Mouse (Mus musculus) G1E (cell line): ENCODE results near the gene Tipin. TPM values are rescaled to one million over a fixed set of nuclear protein-coding genes. Genes with fewer than 3 reads are reported as not detected.
A peak's percentile ranks its signal among the peaks of the same experiment; 100 is the strongest.
"Not testable (repeated sequence)": the region's sequence is repeated elsewhere in the genome, so short reads cannot be mapped to it uniquely, and the experiment has no call there.

Experiments used
- ATAC-seq: 2 replicates; pipeline ENCODE4 v1.8.0; 2016; ENCODE audit warnings: mild to moderate bottlenecking; ENCODE audit not compliant: insufficient number of reproducible peaks, poor library complexity, low FRiP score, severe bottlenecking; ENCODE audit errors: extremely low read depth
- DNase-seq: peaks from one replicate; pipeline ENCODE4 v3.0.0; 2012; ENCODE audit warnings: low spot score
- H3K27me3 ChIP-seq: 2 replicates; pipeline ENCODE4 v1.6.1; 2012; ENCODE audit warnings: mild to moderate bottlenecking, low read length, inconsistent platforms; ENCODE audit not compliant: insufficient read depth
- H3K36me3 ChIP-seq: replicated peaks from 2 replicates; pipeline ENCODE3; 2012; ENCODE audit warnings: mild to moderate bottlenecking, inconsistent platforms
- H3K4me1 ChIP-seq: 2 replicates; pipeline ENCODE4 v1.6.1; 2012; ENCODE audit warnings: low read depth, low read length, inconsistent platforms, mixed read lengths; ENCODE audit not compliant: insufficient read depth
- H3K4me3 ChIP-seq: 2 replicates; pipeline ENCODE4 v1.5.1; 2012; ENCODE audit warnings: low read depth, mild to moderate bottlenecking, inconsistent platforms, low read length, moderate library complexity, mixed read lengths
- H3K9me3 ChIP-seq: replicated peaks from 2 replicates; pipeline ENCODE4 v1.6.1; 2012; ENCODE audit warnings: inconsistent platforms
- CTCF ChIP-seq: IDR thresholded peaks from 2 replicates; pipeline ENCODE4 v1.5.1; 2012; ENCODE audit warnings: low read depth, low read length, inconsistent platforms, mixed read lengths
- GATA1 ChIP-seq: IDR thresholded peaks from 2 replicates; pipeline ENCODE4 v1.6.1; 2012; ENCODE audit warnings: borderline replicate concordance, low read length, inconsistent platforms, mixed read lengths
- GATA2 ChIP-seq: IDR thresholded peaks from 2 replicates; pipeline ENCODE4 v1.6.1; 2012; ENCODE audit warnings: low read depth, low read length, inconsistent platforms, borderline replicate concordance
- POLR2AphosphoS5 ChIP-seq: IDR thresholded peaks from 2 replicates; pipeline ENCODE4 v1.6.1; 2012; ENCODE audit warnings: low read depth, low read length, inconsistent platforms; ENCODE audit not compliant: insufficient replicate concordance
- TAL1 ChIP-seq: conservative IDR thresholded peaks from 2 replicates; pipeline ENCODE4 v1.6.1; 2012; ENCODE audit warnings: low read depth, low read length, inconsistent platforms, mixed read lengths
- polyA plus RNA-seq: library from polyadenylated mRNA; stranded (reverse); fragments of >175 nt; gene quantifications from 2 replicates; pipeline ENCODE4 v1.2.3, GENCODE M21; 2012
- total RNA-seq, 2 experiments: library from RNA; stranded (forward) in 1 of 2; stranded (reverse) in 1 of 2; fragments of 200-1000 nt in 1 of 2; fragments of >200 nt in 1 of 2; fragmentation: Nextera tagmentation in 1 of 2; gene quantifications; 2 replicates each; pipeline ENCODE4 v1.2.3; 2014 to 2017

Gene Tipin
- total and polyA plus RNA-seq, 3 experiments: 8.0 to 344 (median 130) TPM

GRCm38 (mm10) chr9:64268196-64268595 lies 13.2 kb upstream of the Tipin start:
- no peaks in the 10 kb centered on the region for H3K36me3 ChIP-seq
- H3K27me3 ChIP-seq: peaks cover 13% of the 10 kb centered on the region
- no peaks in the 10 kb centered on the region for H3K9me3 ChIP-seq
- ATAC-seq: no peak
- peaks cover 4% of the 10 kb centered on the region; the same call in 1 of the 2 replicates for H3K4me1 ChIP-seq
- H3K4me3 ChIP-seq: no peak overlapping the region
- no peak for DNase-seq
- TF ChIP-seq CTCF: no peak
- TF ChIP-seq TAL1: no peak
- TF ChIP-seq GATA2: no peak
- TF ChIP-seq GATA1: no peak
- TF ChIP-seq POLR2AphosphoS5: no peak

- H3K27me3 ChIP-seq: peaks cover 15% of the 10 kb centered on the region
- H3K36me3 ChIP-seq, ATAC-seq, H3K9me3 ChIP-seq, DNase-seq, H3K4me3 ChIP-seq, H3K4me1 ChIP-seq: not testable (repeated sequence)
Observed at GRCm38 (mm10) chr9:64268836-64269235, 12.5 kb upstream of the Tipin start.

GRCm38 (mm10) chr9:64271249-64271648 lies 10.1 kb upstream of the Tipin start:
- H3K4me1 ChIP-seq: peaks cover 4% of the 10 kb centered on the region; the same call in 1 of the 2 replicates
- peaks cover 15% of the 10 kb centered on the region for H3K27me3 ChIP-seq
- DNase-seq (no peak), ATAC-seq (no peak)
- H3K36me3 ChIP-seq: no peaks in the 10 kb centered on the region
- TF ChIP-seq POLR2AphosphoS5 (no peak), TAL1 (no peak), GATA1 (no peak), CTCF (no peak), GATA2 (no peak)
- H3K9me3 ChIP-seq: no peaks in the 10 kb centered on the region
- no peak overlapping the region for H3K4me3 ChIP-seq

- DNase-seq: no peak
- Histone ChIP-seq H3K9me3 (no peaks in the 10 kb centered on the region), H3K4me3 (no peak overlapping the region), H3K36me3 (no peaks in the 10 kb centered on the region), H3K4me1 (peaks cover 4% of the 10 kb centered on the region; the same call in 1 of the 2 replicates), H3K27me3 (peaks cover 15% of the 10 kb centered on the region)
- TF ChIP-seq POLR2AphosphoS5: no peak
- no peak for TF ChIP-seq TAL1
- no peak for TF ChIP-seq GATA1
- no peak for TF ChIP-seq GATA2
- peak; percentile 26 for TF ChIP-seq CTCF
- no peak for ATAC-seq
Observed at GRCm38 (mm10) chr9:64272611-64273010, 8.8 kb upstream of the Tipin start.

- Histone ChIP-seq H3K4me3 (no peak overlapping the region), H3K4me1 (no peaks in the 10 kb centered on the region), H3K36me3 (no peaks in the 10 kb centered on the region), H3K9me3 (no peaks in the 10 kb centered on the region), H3K27me3 (peaks cover 15% of the 10 kb centered on the region)
- DNase-seq: no peak
- ATAC-seq: no peak
- TF ChIP-seq CTCF (no peak), TAL1 (no peak), GATA2 (no peak), POLR2AphosphoS5 (no peak), GATA1 (no peak)
Observed at GRCm38 (mm10) chr9:64273757-64274156, 7.6 kb upstream of the Tipin start.

- Histone ChIP-seq H3K27me3 (peaks cover 15% of the 10 kb centered on the region), H3K4me1 (no peaks in the 10 kb centered on the region), H3K36me3 (no peaks in the 10 kb centered on the region), H3K4me3 (no peak overlapping the region), H3K9me3 (no peaks in the 10 kb centered on the region)
- no peak for ATAC-seq
- no peak for DNase-seq
- no peak for TF ChIP-seq GATA1
- no peak for TF ChIP-seq POLR2AphosphoS5
- no peak for TF ChIP-seq GATA2
- TF ChIP-seq CTCF: no peak
- TF ChIP-seq TAL1: no peak
Observed at GRCm38 (mm10) chr9:64274291-64274690, 7.1 kb upstream of the Tipin start.

- Histone ChIP-seq H3K4me3 (no peak overlapping the region), H3K36me3 (no peaks in the 10 kb centered on the region), H3K9me3 (no peaks in the 10 kb centered on the region), H3K4me1 (no peaks in the 10 kb centered on the region), H3K27me3 (peaks cover 15% of the 10 kb centered on the region)
- TF ChIP-seq CTCF (no peak), POLR2AphosphoS5 (no peak), GATA1 (no peak), TAL1 (no peak), GATA2 (no peak)
- DNase-seq: no peak
- ATAC-seq: no peak
Observed at GRCm38 (mm10) chr9:64274919-64275318, 6.5 kb upstream of the Tipin start.
